Mouse (Mus musculus) liver, postnatal 0 days (tissue): ENCODE measurements around the gene Mical3. TPM values are rescaled to one million over a fixed set of nuclear protein-coding genes. Genes with fewer than 3 reads are reported as not detected.

Experiments
- ATAC-seq: fragments of 200-750 bp; cut with Nextera tagmentation; 2 replicates; pipeline ENCODE4 v1.8.0; 2017; ENCODE audit warnings: mild to moderate bottlenecking, moderate library complexity
- DNase-seq: peaks from one replicate; pipeline ENCODE4 v3.0.0-alpha.2; 2016
- H3K27ac ChIP-seq: fragments of 300-500 bp; sonication (generic); 2 replicates; pipeline ENCODE4 v1.5.1; 2014; ENCODE audit warnings: antibody characterized with exemption, moderate library complexity, mild to moderate bottlenecking, low read depth
- H3K27me3 ChIP-seq: fragments of 300-500 bp; sonication (generic); 2 replicates; pipeline ENCODE4 v1.6.1; 2014; ENCODE audit warnings: low read length, control low read depth, mixed read lengths; ENCODE audit not compliant: insufficient read depth
- H3K36me3 ChIP-seq: fragments of 300-500 bp; sonication (generic); replicated peaks from 2 replicates; pipeline ENCODE4 v1.6.1; 2014; ENCODE audit warnings: mild to moderate bottlenecking, control low read depth, low read length, moderate library complexity, mixed read lengths; ENCODE audit not compliant: insufficient read depth
- H3K4me1 ChIP-seq: fragments of 300-500 bp; sonication (generic); 2 replicates; pipeline ENCODE4 v1.6.1; 2014; ENCODE audit warnings: antibody characterized with exemption, mild to moderate bottlenecking, control low read depth; ENCODE audit not compliant: insufficient read depth
- H3K4me2 ChIP-seq: fragments of 300-500 bp; sonication (generic); 2 replicates; pipeline ENCODE4 v1.6.1; 2014; ENCODE audit warnings: low read depth, mild to moderate bottlenecking, low read length, moderate library complexity, mixed read lengths
- H3K4me3 ChIP-seq: fragments of 300-500 bp; sonication (generic); 2 replicates; pipeline ENCODE4 v1.5.1; 2014; ENCODE audit warnings: low read depth, low read length
- H3K9ac ChIP-seq: fragments of 300-500 bp; sonication (generic); replicated peaks from 2 replicates; pipeline ENCODE4 v1.6.1; 2014; ENCODE audit warnings: mild to moderate bottlenecking, moderate library complexity
- H3K9me3 ChIP-seq: fragments of 300-500 bp; sonication (generic); 2 replicates; pipeline ENCODE4 v1.6.1; 2016; ENCODE audit warnings: mild to moderate bottlenecking, control low read depth, low read length, mixed read lengths
- CTCF ChIP-seq: sonication (generic); IDR thresholded peaks from 2 replicates; pipeline ENCODE4 v1.5.1; 2016; ENCODE audit warnings: antibody characterized with exemption, low read depth
- EP300 ChIP-seq: IDR thresholded peaks from 2 replicates; pipeline ENCODE4 v1.6.1; 2016; ENCODE audit warnings: antibody characterized with exemption, low read depth, mild to moderate bottlenecking
- WGBS: fragments of 180-500 bp; shearing (Covaris S2); extraction: QIAGEN DNeasy Blood & Tissue Kit; methylation state at CpG from one replicate; pipeline ENCODE4 v1.1.7; 2014; ENCODE audit not compliant: insufficient replicate concordance; 5-methylcytosine and 5-hydroxymethylcytosine counted together
- polyA plus RNA-seq: library from polyadenylated mRNA; unstranded; fragments of >200 nt; fragmentation: Nextera tagmentation; extraction: Ambion mirVana; gene quantifications from 2 replicates; pipeline ENCODE4 v1.2.1, GENCODE M21; 2015

Gene Mical3
- polyA plus RNA-seq, 1 experiment from 2014 or later: 4.5 TPM

DNA sequence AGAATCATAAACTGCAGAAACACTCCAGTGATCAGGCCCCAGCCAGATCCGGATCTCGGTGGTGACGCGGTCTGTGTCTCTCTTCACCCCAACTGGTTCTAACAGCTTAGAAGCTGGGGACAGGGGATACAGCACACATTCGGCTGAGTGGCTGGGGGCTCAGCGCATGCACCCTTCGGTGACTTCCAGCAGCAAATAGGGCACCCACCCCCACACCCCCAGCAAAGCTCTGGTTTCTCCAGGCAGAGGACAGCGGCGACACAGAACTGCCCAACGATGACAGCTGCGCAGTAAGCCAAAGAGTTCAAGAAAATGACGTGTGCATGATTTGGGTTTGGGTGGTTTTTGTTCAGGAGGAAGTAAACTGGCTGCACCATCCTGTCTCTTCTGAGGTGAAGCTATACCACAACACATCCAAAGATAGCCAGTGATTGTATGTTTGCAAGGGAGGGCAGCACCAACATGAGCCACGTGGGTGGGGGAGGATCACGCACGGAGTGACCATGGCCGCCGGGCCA is 67.8 kb downstream of the Mical3 start:
- 62% methylated on average over 17 of the region's 17 CpGs for WGBS
- TF ChIP-seq CTCF (no peak), EP300 (no peak)
- H3K9me3 ChIP-seq: no peaks in the 10 kb centered on the region
- H3K36me3 ChIP-seq: no peaks in the 10 kb centered on the region
- peak overlapping the region; percentile 75 for H3K27ac ChIP-seq
- H3K4me2 ChIP-seq: no peak overlapping the region; the same call in 1 of the 2 replicates
- ATAC-seq (peak; percentile 20; the same call in 1 of the 2 replicates), DNase-seq (no peak)
- H3K4me3 ChIP-seq: no peak overlapping the region
- no peaks in the 10 kb centered on the region for H3K27me3 ChIP-seq
- no peak overlapping the region for H3K9ac ChIP-seq
- peaks cover 29% of the 10 kb centered on the region for H3K4me1 ChIP-seq

DNA sequence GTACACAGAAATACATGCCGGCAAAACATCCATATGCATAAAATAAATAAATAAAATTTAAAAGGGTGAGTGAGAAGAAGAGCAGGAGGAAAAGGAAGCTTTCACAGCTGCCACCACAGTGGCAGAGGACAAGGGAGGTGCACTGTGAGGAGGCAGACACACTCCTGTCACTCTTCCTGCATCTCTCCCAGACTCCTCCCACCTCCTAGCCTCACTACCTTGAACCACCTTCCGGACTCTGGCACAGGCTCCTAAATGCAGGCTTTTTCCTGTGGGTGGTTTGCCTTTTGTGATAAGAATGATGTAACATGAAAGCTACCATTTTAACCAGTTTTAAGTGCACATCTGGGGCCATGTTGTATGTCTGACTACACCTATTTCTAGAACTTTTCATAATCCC is 72.8 kb downstream of the Mical3 start:
- Histone ChIP-seq H3K4me2 (no peak overlapping the region), H3K36me3 (no peaks in the 10 kb centered on the region), H3K27me3 (no peaks in the 10 kb centered on the region), H3K4me3 (no peak overlapping the region), H3K27ac (no peak overlapping the region), H3K9me3 (no peaks in the 10 kb centered on the region), H3K9ac (no peak overlapping the region), H3K4me1 (peaks cover 33% of the 10 kb centered on the region)
- TF ChIP-seq EP300 (no peak), CTCF (no peak)
- no peak for DNase-seq
- 67% methylated on average over 2 of the region's 2 CpGs for WGBS
- no peak for ATAC-seq

- Histone ChIP-seq H3K9ac (no peak overlapping the region), H3K4me2 (no peak overlapping the region), H3K9me3 (no peaks in the 10 kb centered on the region), H3K27me3 (no peaks in the 10 kb centered on the region), H3K36me3 (no peaks in the 10 kb centered on the region), H3K4me1 (peaks cover 31% of the 10 kb centered on the region), H3K27ac (0 out of 2 replicates have a peak overlapping the region, but pooled peaks have one; percentile 24), H3K4me3 (no peak overlapping the region)
- 72% methylated on average over 22 of the region's 22 CpGs for WGBS
- ATAC-seq (no peak), DNase-seq (no peak)
- no peak for TF ChIP-seq CTCF
- no peak for TF ChIP-seq EP300
These were observed 73.4 kb downstream of the Mical3 start for GRCm38 (mm10) chr6:121057181-121057956.

- no peaks in the 10 kb centered on the region for H3K9me3 ChIP-seq
- no peak overlapping the region for H3K27ac ChIP-seq
- no peak overlapping the region for H3K9ac ChIP-seq
- TF ChIP-seq CTCF (no peak), EP300 (no peak)
- ATAC-seq: no peak
- no peaks in the 10 kb centered on the region for H3K27me3 ChIP-seq
- DNase-seq: no peak
- H3K4me1 ChIP-seq: peaks cover 33% of the 10 kb centered on the region
- H3K36me3 ChIP-seq: no peaks in the 10 kb centered on the region
- 56% methylated on average over 3 of the region's 3 CpGs for WGBS
- H3K4me3 ChIP-seq: no peak overlapping the region
- H3K4me2 ChIP-seq: no peak overlapping the region
These were observed 75.3 kb downstream of the Mical3 start for GRCm38 (mm10) chr6:121055496-121055895.

- no peak overlapping the region for H3K9ac ChIP-seq
- H3K9me3 ChIP-seq: no peaks in the 10 kb centered on the region
- no peak for ATAC-seq
- no peak overlapping the region for H3K4me3 ChIP-seq
- WGBS: 92% methylated on average over 9 of the region's 9 CpGs
- DNase-seq: no peak
- no peaks in the 10 kb centered on the region for H3K36me3 ChIP-seq
- H3K27ac ChIP-seq: no peak overlapping the region
- no peak for TF ChIP-seq EP300
- TF ChIP-seq CTCF: no peak
- no peak overlapping the region for H3K4me2 ChIP-seq
- peaks cover 36% of the 10 kb centered on the region for H3K4me1 ChIP-seq
- no peaks in the 10 kb centered on the region for H3K27me3 ChIP-seq
These were observed 75.9 kb downstream of the Mical3 start for GRCm38 (mm10) chr6:121054908-121055307.

DNA sequence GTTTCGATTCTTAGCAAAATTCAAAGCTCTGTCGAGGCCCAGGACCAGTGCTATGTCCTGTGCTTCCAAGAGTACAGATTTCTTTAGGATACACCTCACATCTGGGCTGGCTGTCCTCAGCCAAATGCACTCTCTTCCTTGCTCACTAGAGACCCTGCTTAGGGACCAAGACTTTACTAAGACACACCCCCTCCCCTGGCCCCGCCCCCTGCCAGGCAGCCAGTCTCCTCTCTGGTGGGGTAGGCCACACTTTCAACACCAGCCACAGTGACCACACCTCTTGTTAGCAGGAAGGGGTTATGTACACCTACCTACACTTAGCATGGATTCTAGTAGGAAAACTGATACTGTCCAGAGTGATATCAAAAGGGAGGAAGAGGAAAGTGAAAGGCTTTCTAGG is 76.5 kb downstream of the Mical3 start:
- DNase-seq: peak; percentile 48
- H3K4me1 ChIP-seq: peaks cover 41% of the 10 kb centered on the region
- H3K4me3 ChIP-seq: no peak overlapping the region
- no peak for ATAC-seq
- no peak overlapping the region for H3K4me2 ChIP-seq
- TF ChIP-seq EP300 (no peak), CTCF (no peak)
- no peaks in the 10 kb centered on the region for H3K27me3 ChIP-seq
- WGBS: 76% methylated on average over 3 of the region's 3 CpGs
- no peaks in the 10 kb centered on the region for H3K9me3 ChIP-seq
- H3K27ac ChIP-seq: no peak overlapping the region
- no peaks in the 10 kb centered on the region for H3K36me3 ChIP-seq
- no peak overlapping the region for H3K9ac ChIP-seq
